In the genomic region with DNA sequence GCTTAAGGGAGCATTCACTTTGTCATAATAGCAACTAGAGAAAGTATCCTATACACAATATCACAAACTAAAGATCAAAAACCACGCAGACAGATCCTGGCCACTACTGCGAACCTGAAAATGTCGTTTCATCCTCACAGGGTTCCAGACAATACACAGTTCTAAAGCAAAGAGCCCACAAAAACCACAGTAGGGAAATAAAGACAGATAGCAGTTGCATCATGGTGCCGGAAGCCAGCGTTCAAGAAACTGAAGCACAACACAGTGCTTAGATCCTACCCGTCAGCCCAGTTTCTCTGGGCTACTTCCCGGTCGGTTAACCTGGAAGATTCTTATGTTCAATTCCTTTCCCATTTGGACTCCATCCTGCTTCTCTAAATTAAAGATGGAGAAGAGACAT, we compare ENCODE assay signal across 17 mouse cellular contexts.
DNase-seq lines count a peak whose midpoint lies in the region; ATAC-seq and TF ChIP-seq lines count a peak whose summit lies in the region.
"Had no signal": no experiment of that assay in that cellular context is flagged by ENCODE, and none has a peak within 500 bp of the region (broad histone marks: within the 10 kb centered on the region; RNA-seq: fewer than 3 reads in every experiment).

No protein-coding gene starts in this region.

- peak overlapping the region; percentile 9; the same call in 1 of the 2 replicates for H3K4me2 ChIP-seq in liver, embryonic 13.5 days
- H3K4me2 ChIP-seq: forebrain, embryonic 12.5 days; heart, embryonic 15.5 days; lung, embryonic 14.5 days; stomach, embryonic 15.5 days had no signal

- no peak for TF ChIP-seq POLR2A in spleen, adult 2 months (IDR thresholded peaks at IDR 0.05; ENCODE audit: low read depth, low read length)

- peak; percentile 8 to 38 for DNase-seq in spleen, adult 2 months (ENCODE audit: low read depth in 1 of 2, low spot score in 2 of 2)
- DNase-seq in spleen, postnatal 14 days (ENCODE audit: low spot score in 2 of 2) = no peak
- DNase-seq in liver, embryonic 13.5 days = no peak
- peak; percentile 51 to 54 for DNase-seq in natural killer cell, adult 2 months (ENCODE audit: low spot score in 2 of 2)
- DNase-seq in kidney, postnatal 36 days = no peak
- no peak for DNase-seq in hindbrain, embryonic 10.5 days (ENCODE audit: low spot score)
- no peak for DNase-seq in adrenal gland, postnatal 4 days (ENCODE audit: low spot score in 2 of 2)
- no peak for DNase-seq in kidney, adult 8-10 months
- DNase-seq: adrenal gland, postnatal 25 days; cerebellum, adult 8-10 months; gastrocnemius, postnatal 10 days; lung, embryonic 14.5 days; right cerebral cortex, postnatal 25 days had no signal

- H3K9me3 ChIP-seq in liver, embryonic 13.5 days (replicated peaks) = no peaks in the 10 kb centered on the region
- H3K9me3 ChIP-seq in hindbrain, embryonic 10.5 days = no peaks in the 10 kb centered on the region
- H3K9me3 ChIP-seq: forebrain, embryonic 12.5 days; heart, embryonic 15.5 days; stomach, embryonic 15.5 days had no signal

- no peak for ATAC-seq in liver, embryonic 13.5 days (ENCODE audit: low read depth)
- ATAC-seq: midbrain, embryonic 16.5 days had no signal

- H3K4me1 ChIP-seq in spleen, adult 2 months (ENCODE audit: control insufficient read depth, insufficient read depth, insufficient read length) = peaks cover 2% of the 10 kb centered on the region; the same call in 1 of the 2 replicates
- peaks cover 20% of the 10 kb centered on the region for H3K4me1 ChIP-seq in liver, embryonic 13.5 days (replicated peaks)
- H3K4me1 ChIP-seq in hindbrain, embryonic 10.5 days (replicated peaks) = no peaks in the 10 kb centered on the region
- H3K4me1 ChIP-seq: forebrain, embryonic 12.5 days; stomach, embryonic 15.5 days had no signal

- H3K4me3 ChIP-seq in spleen, adult 2 months (ENCODE audit: extremely low read depth, insufficient read depth, insufficient read length) = no peak overlapping the region
- H3K4me3 ChIP-seq in liver, embryonic 13.5 days (replicated peaks) = no peak overlapping the region
- H3K4me3 ChIP-seq in hindbrain, embryonic 10.5 days = no peak overlapping the region
- H3K4me3 ChIP-seq: forebrain, embryonic 12.5 days; heart, embryonic 15.5 days; stomach, embryonic 15.5 days had no signal

- no peak for TF ChIP-seq CTCF in spleen, adult 2 months (IDR thresholded peaks at IDR 0.05; ENCODE audit: extremely low read depth, insufficient read depth, insufficient read length, insufficient replicate concordance)

- no peaks in the 10 kb centered on the region for H3K36me3 ChIP-seq in spleen, adult 2 months (ENCODE audit: control insufficient read depth, insufficient read depth, low read length)
- no peaks in the 10 kb centered on the region for H3K36me3 ChIP-seq in liver, embryonic 13.5 days
- no peaks in the 10 kb centered on the region for H3K36me3 ChIP-seq in hindbrain, embryonic 10.5 days
- H3K36me3 ChIP-seq: forebrain, embryonic 12.5 days; heart, embryonic 15.5 days; stomach, embryonic 15.5 days had no signal

- no peaks in the 10 kb centered on the region for H3K27me3 ChIP-seq in spleen, adult 2 months (ENCODE audit: control insufficient read depth, insufficient read depth, low read length)
- H3K27me3 ChIP-seq in liver, embryonic 13.5 days = no peaks in the 10 kb centered on the region
- H3K27me3 ChIP-seq in hindbrain, embryonic 10.5 days (ENCODE audit: insufficient read depth, poor library complexity, severe bottlenecking) = no peaks in the 10 kb centered on the region
- H3K27me3 ChIP-seq: forebrain, embryonic 12.5 days; heart, embryonic 15.5 days; stomach, embryonic 15.5 days had no signal

- no peak overlapping the region for H3K27ac ChIP-seq in spleen, adult 2 months (ENCODE audit: insufficient read depth, low read length)
- no peak overlapping the region for H3K27ac ChIP-seq in liver, embryonic 13.5 days
- no peak overlapping the region for H3K27ac ChIP-seq in hindbrain, embryonic 10.5 days
- H3K27ac ChIP-seq: forebrain, embryonic 12.5 days; heart, embryonic 15.5 days; stomach, embryonic 15.5 days had no signal

- 7% methylated on average over 8 of the region's 8 CpGs for WGBS in spleen, adult 2 months
- WGBS in liver, embryonic 13.5 days (ENCODE audit: insufficient replicate concordance) = 14% methylated on average over 8 of the region's 8 CpGs
- WGBS in hindbrain, embryonic 10.5 days = 91% methylated on average over 8 of the region's 8 CpGs

- H3K9ac ChIP-seq in liver, embryonic 13.5 days = no peak overlapping the region
- H3K9ac ChIP-seq: forebrain, embryonic 12.5 days; heart, embryonic 15.5 days; lung, embryonic 14.5 days; stomach, embryonic 15.5 days had no signal

Comparison
In these comparisons a context has a peak if more than half of its experiments do, and no peak if none do; other contexts are left out.
1. DNase-seq: peak in spleen, adult 2 months (2 of 2) and natural killer cell, adult 2 months (2 of 2); none in spleen, postnatal 14 days (0 of 2), liver, embryonic 13.5 days (single experiment), kidney, postnatal 36 days (0 of 2), hindbrain, embryonic 10.5 days (single experiment), adrenal gland, postnatal 4 days (0 of 2) and kidney, adult 8-10 months (0 of 2).